Mouse (Mus musculus) small intestine, adult 2 months (tissue): ENCODE measurements around the gene Cep70. TPM values are rescaled to one million over a fixed set of nuclear protein-coding genes. Genes with fewer than 3 reads are reported as not detected.

Experiments
- H3K27ac ChIP-seq: fragments of 200-500 bp; 2 replicates; pipeline ENCODE4 v1.5.1; 2012; ENCODE audit warnings: low read depth, low read length, control low read depth, inconsistent platforms; ENCODE audit not compliant: insufficient read depth
- H3K27me3 ChIP-seq: fragments of 200-500 bp; 2 replicates; pipeline ENCODE4 v1.6.1; 2012; ENCODE audit warnings: mild to moderate bottlenecking, moderate library complexity, low read length, inconsistent platforms; ENCODE audit not compliant: control insufficient read depth, insufficient read depth
- H3K36me3 ChIP-seq: fragments of 200-500 bp; 2 replicates; pipeline ENCODE4 v1.6.1; 2012; ENCODE audit warnings: mild to moderate bottlenecking, low read length, control low read depth, inconsistent platforms; ENCODE audit not compliant: control insufficient read depth, insufficient read depth
- H3K4me1 ChIP-seq: fragments of 200-500 bp; 2 replicates; pipeline ENCODE4 v1.6.1; 2012; ENCODE audit warnings: low read length, inconsistent platforms, mixed read lengths; ENCODE audit not compliant: control insufficient read depth, insufficient read depth, insufficient read length
- H3K4me3 ChIP-seq: fragments of 200-500 bp; 2 replicates; pipeline ENCODE4 v1.5.1; 2012; ENCODE audit warnings: low read depth, mild to moderate bottlenecking, control low read depth, inconsistent platforms, low read length, moderate library complexity
- CTCF ChIP-seq: fragments of 200-500 bp; IDR thresholded peaks from 2 replicates; pipeline ENCODE4 v1.5.1; 2012; ENCODE audit warnings: low read depth, mild to moderate bottlenecking, control low read depth, inconsistent platforms, low read length, moderate library complexity, mixed read lengths; ENCODE audit not compliant: insufficient replicate concordance, insufficient read length; ENCODE audit errors: extremely low read depth
- POLR2A ChIP-seq: fragments of 200-500 bp; IDR thresholded peaks from 2 replicates; pipeline ENCODE4 v1.6.1; 2012; ENCODE audit warnings: low read depth, mild to moderate bottlenecking, control low read depth, inconsistent platforms, low read length, moderate library complexity
- WGBS: fragments of 180-500 bp; shearing (Covaris S2); methylation state at CpG from one replicate; pipeline ENCODE4 v1.1.7; 2018; 5-methylcytosine and 5-hydroxymethylcytosine counted together
- polyA plus RNA-seq: library from polyadenylated mRNA; depleted of rRNA; stranded (reverse); fragments of >200 nt; gene quantifications from 2 replicates; pipeline ENCODE4 v1.2.3, GENCODE M21; 2012

The Cep70 gene
- polyA plus RNA-seq, 1 experiment: 0.44 TPM

DNA sequence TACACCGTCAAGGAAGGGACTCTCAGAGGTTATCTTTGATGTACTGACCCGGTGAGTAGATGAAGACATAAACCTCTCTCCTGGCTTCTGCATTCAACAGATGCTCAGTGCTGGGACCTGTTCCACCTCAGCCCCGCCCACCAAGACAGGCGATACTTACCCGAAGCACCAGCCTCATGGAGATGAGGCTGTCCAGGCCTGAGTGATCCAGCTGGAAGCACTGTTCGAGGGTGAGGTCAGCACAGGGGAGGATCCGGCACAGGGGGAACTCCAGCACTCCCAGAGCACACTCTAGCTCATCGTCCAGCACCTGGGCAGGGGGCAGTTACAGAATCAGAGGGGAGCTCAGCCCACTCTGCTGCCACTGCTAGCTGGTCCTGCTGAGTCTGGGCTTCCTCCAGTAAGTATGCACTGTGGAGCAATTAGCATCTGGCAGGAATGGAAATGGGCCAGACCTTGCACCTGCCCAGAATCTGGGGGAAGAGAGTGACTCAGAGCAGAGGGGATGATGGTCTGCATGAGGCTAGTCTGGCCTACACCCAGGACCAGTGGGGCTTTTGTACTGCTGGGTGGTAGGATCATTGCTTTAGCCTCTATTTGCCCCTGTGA, 76.3 kb downstream of the Cep70 start:
- H3K27me3 ChIP-seq: no peaks in the 10 kb centered on the region
- no peaks in the 10 kb centered on the region for H3K4me1 ChIP-seq
- no peak overlapping the region for H3K4me3 ChIP-seq
- no peak overlapping the region for H3K27ac ChIP-seq
- TF ChIP-seq POLR2A (no peak), CTCF (no peak)
- 49% methylated on average over 8 of the region's 8 CpGs for WGBS
- no peaks in the 10 kb centered on the region for H3K36me3 ChIP-seq

DNA sequence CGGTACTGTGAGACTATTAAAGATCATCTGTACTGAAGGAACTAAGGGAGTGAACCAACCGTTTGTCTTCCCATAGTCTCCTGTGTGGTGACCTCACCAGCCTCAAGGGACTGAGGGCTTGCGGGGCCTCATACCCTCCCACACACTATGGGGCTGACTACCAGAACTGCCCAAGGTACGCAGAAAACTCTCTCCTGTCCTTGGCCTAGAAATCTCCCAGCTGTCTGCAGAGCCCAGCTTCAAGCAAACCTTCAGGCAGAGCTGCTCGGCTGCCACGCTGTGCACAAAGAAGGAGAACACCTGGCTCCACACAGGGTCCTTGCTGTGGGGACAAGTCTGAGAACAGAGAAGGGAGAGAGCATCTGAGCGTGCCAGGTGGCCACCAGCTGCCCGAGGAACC, 76.8 kb downstream of the Cep70 start:
- H3K4me1 ChIP-seq: no peaks in the 10 kb centered on the region
- no peaks in the 10 kb centered on the region for H3K36me3 ChIP-seq
- no peak overlapping the region for H3K4me3 ChIP-seq
- no peaks in the 10 kb centered on the region for H3K27me3 ChIP-seq
- no peak overlapping the region for H3K27ac ChIP-seq
- TF ChIP-seq CTCF (no peak), POLR2A (no peak)
- 72% methylated on average over 8 of the region's 8 CpGs for WGBS

DNA sequence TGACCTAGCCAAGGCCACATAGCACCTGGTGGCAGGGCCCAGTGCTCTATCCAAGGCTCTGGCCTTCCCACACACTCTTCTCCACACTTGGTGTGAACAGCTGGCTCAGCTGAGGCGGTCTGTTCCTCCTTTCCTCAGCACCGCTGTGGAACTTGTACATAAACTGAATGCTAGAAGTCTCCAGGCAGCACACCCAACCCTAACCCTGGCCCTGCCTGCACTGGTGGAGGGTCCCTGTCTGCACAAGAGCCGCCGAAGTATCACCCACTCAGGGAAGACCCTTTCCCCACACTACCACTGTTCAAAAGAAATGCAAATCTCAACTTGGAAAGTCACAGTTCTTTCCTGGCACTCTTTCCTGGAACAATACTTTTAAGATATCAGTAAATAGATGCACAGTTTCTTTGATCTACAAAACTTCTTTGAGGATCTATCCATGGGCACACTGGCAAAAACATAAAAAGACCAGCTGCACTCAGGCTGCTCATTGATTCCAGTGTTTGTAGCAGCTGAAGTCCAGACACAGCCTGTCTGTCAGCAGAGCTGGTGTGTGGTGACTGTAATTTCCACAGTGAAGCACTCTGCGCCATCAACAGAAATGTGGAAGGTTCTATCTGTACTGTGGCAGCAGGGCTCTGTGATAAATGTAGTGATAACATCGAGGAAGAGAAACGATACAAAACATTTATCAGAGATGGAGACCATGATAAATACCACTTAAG, 82.2 kb downstream of the Cep70 start:
- H3K36me3 ChIP-seq: no peaks in the 10 kb centered on the region
- H3K27me3 ChIP-seq: no peaks in the 10 kb centered on the region
- no peak overlapping the region for H3K4me3 ChIP-seq
- no peaks in the 10 kb centered on the region for H3K4me1 ChIP-seq
- 72% methylated on average over 7 of the region's 7 CpGs for WGBS
- no peak for TF ChIP-seq CTCF
- no peak for TF ChIP-seq POLR2A
- H3K27ac ChIP-seq: no peak overlapping the region

DNA sequence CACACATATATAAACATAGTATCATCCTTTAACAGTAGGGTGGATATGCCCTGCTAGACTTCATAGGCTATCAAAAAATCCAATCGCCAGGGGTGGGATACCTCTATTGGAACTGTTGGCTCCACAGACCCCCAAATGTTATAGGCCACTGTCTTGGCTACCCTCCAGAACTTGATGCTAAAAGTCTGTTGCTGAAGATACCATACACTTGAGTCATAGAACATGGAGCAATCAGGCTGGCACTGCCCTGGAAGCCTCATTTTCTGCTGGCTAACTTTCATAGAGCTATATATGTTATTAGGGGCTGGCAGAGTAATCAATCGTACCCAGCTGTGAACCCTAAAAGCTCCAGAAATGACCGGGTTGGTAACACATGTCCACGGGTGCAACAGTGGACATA, 82.8 kb downstream of the Cep70 start:
- Histone ChIP-seq H3K4me3 (no peak overlapping the region), H3K27ac (no peak overlapping the region), H3K4me1 (no peaks in the 10 kb centered on the region), H3K36me3 (no peaks in the 10 kb centered on the region), H3K27me3 (no peaks in the 10 kb centered on the region)
- no peak for TF ChIP-seq POLR2A
- no peak for TF ChIP-seq CTCF
- 74% methylated on average over 4 of the region's 4 CpGs for WGBS

GRCm38 (mm10) chr9:99326881-99327280, 83.7 kb downstream of the Cep70 start:
- TF ChIP-seq POLR2A (no peak), CTCF (no peak)
- no peak overlapping the region for H3K4me3 ChIP-seq
- no peaks in the 10 kb centered on the region for H3K36me3 ChIP-seq
- no peaks in the 10 kb centered on the region for H3K27me3 ChIP-seq
- 25% methylated on average over 4 of the region's 4 CpGs for WGBS
- H3K4me1 ChIP-seq: no peaks in the 10 kb centered on the region
- H3K27ac ChIP-seq: no peak overlapping the region

- no peaks in the 10 kb centered on the region for H3K4me1 ChIP-seq
- WGBS: 59% methylated on average over 4 of the region's 4 CpGs
- H3K36me3 ChIP-seq: no peaks in the 10 kb centered on the region
- no peaks in the 10 kb centered on the region for H3K27me3 ChIP-seq
- no peak for TF ChIP-seq CTCF
- TF ChIP-seq POLR2A: no peak
- no peak overlapping the region for H3K4me3 ChIP-seq
- H3K27ac ChIP-seq: no peak overlapping the region
These were observed 93.4 kb downstream of the Cep70 start for GRCm38 (mm10) chr9:99336538-99336937.

DNA sequence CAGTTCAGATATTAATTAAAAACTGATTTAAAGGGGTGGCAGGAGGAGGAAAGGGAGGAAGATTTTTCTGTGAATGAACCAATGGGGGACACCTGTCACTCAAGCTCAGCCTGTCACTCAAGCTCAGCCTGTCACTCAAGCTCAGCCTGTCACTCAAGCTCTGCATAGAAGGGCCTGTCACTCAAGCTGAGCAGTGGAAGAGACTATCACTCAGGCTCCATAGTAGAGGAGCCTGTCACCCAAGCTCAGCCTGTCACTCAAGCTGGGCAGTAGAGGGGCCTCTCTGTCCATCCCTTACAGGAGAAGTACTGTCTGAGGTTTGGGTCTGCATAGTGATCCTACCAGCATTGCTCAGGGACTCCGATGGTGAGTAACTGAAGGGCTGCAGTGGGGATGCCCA, 95.1 kb downstream of the Cep70 start:
- WGBS: 95% methylated on average over 1 of the region's 1 CpGs
- Histone ChIP-seq H3K36me3 (no peaks in the 10 kb centered on the region), H3K4me3 (no peak overlapping the region), H3K27me3 (no peaks in the 10 kb centered on the region), H3K27ac (no peak overlapping the region), H3K4me1 (no peaks in the 10 kb centered on the region)
- TF ChIP-seq CTCF: no peak
- TF ChIP-seq POLR2A: no peak
